Mouse (Mus musculus) frontal cortex, postnatal 36 days (tissue): ENCODE results near the gene Itpk1.

Experiments
- DNase-seq, 2 experiments: peaks; one replicate each; pipeline ENCODE4 v3.0.0; 2022; ENCODE audit warnings: low spot score in 2 of 2

The Itpk1 gene

GRCm38 (mm10) chr12:102553705-102554275 lies 150.9 kb downstream of the Itpk1 start:
- DNase-seq: peak in 1 of 2 experiments; percentile 29

- no peak for DNase-seq
These were observed 152.7 kb downstream of the Itpk1 start for GRCm38 (mm10) chr12:102552001-102552400.

- DNase-seq: no peak
These were observed 153.5 kb downstream of the Itpk1 start for GRCm38 (mm10) chr12:102551186-102551585.

GRCm38 (mm10) chr12:102550529-102550928 lies 154.2 kb downstream of the Itpk1 start:
- DNase-seq: no peak

GRCm38 (mm10) chr12:102545122-102545521 lies 159.6 kb downstream of the Itpk1 start:
- DNase-seq: no peak

- no peak for DNase-seq
These were observed 163.6 kb downstream of the Itpk1 start for GRCm38 (mm10) chr12:102541168-102541567.

GRCm38 (mm10) chr12:102540278-102540677 lies 164.5 kb downstream of the Itpk1 start:
- peak in 1 of 2 experiments; percentile 27 for DNase-seq

- DNase-seq: no peak
These were observed 168.9 kb downstream of the Itpk1 start for GRCm38 (mm10) chr12:102535796-102536195.

- DNase-seq: no peak
These were observed 176.7 kb downstream of the Itpk1 start for GRCm38 (mm10) chr12:102527989-102528388.

GRCm38 (mm10) chr12:102524760-102525159 lies 180.0 kb downstream of the Itpk1 start:
- no peak for DNase-seq

- no peak for DNase-seq
These were observed 180.5 kb downstream of the Itpk1 start for GRCm38 (mm10) chr12:102524216-102524615.

- DNase-seq: peak in 1 of 2 experiments; percentile 26
These were observed 182.9 kb downstream of the Itpk1 start for GRCm38 (mm10) chr12:102521777-102522319.

GRCm38 (mm10) chr12:102519929-102520720 lies 184.6 kb downstream of the Itpk1 start:
- no peak for DNase-seq
